Mouse (Mus musculus) cerebellum, postnatal 25 days (tissue): Measurements from ENCODE around the gene Lix1l.

Experiments used
- DNase-seq, 2 experiments: peaks; one replicate each; pipeline ENCODE4 v3.0.0; 2021; ENCODE audit warnings: mixed read lengths in 2 of 2

Lix1l gene

GRCm38 (mm10) chr3:96600639-96601250, at the start of gene Lix1l:
Lix1l (plus strand) TSS chr3:96601149.
- DNase-seq: peak; percentile 88 to 92

- peak; percentile 36 to 61 for DNase-seq
Measured at GRCm38 (mm10) chr3:96551203-96551602, 49.7 kb upstream of the Lix1l start.

DNA sequence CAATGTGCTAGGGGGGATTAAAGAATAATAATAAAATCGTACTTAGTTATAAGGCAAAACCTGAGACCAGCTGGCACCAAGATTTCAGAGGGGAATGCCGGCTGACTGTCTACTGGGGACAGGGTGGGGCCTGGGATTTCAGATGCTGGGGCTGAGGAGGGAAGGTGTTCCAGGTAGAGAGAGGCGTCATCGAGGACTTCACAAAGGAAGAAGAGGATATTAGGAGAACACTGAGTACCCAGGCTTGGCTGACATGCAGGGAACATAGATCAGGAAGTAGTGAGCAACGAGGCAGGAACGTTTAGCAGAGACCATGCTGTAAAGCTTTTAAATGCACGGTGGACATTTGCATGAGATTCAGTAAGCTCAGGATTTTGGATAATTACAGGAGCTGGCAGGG, 49.1 kb upstream of the Lix1l start:
- no peak for DNase-seq

- no peak for DNase-seq
Measured at GRCm38 (mm10) chr3:96553601-96554000, 47.3 kb upstream of the Lix1l start.

GRCm38 (mm10) chr3:96554251-96554650, 46.7 kb upstream of the Lix1l start:
- no peak for DNase-seq

- peak; percentile 42 to 46 for DNase-seq
Measured at GRCm38 (mm10) chr3:96555041-96555596, 45.8 kb upstream of the Lix1l start.

DNA sequence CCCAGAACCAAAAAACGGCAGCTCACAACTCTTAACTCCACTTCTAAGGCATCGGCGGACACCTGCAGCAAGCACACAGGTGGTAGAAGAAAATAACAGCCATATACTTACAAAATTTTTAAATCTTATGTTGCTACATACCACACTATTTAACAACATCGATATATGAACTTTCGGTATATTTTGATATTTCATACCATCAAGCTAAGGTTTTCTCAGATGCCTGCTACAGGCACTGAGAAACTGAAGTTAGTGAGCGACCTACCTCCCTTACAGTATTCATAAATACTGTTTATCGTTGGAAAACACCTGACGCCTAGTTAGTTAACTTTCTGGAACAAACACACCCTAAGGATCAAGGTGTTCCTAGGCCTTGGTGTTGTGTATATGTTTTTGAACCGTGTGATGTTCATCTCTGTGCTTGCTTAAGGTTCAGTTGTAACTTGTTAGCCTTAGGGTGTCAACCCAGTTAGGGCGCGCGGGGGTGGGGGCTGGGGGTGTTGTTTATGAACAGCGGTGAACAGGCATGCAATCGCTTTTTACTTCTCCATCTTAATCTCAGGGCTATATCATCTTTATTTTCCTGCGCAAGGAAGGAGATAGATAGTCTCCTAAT, 44.8 kb upstream of the Lix1l start:
- no peak for DNase-seq

GRCm38 (mm10) chr3:96556651-96557635, 44.0 kb upstream of the Lix1l start:
- no peak for DNase-seq

DNA sequence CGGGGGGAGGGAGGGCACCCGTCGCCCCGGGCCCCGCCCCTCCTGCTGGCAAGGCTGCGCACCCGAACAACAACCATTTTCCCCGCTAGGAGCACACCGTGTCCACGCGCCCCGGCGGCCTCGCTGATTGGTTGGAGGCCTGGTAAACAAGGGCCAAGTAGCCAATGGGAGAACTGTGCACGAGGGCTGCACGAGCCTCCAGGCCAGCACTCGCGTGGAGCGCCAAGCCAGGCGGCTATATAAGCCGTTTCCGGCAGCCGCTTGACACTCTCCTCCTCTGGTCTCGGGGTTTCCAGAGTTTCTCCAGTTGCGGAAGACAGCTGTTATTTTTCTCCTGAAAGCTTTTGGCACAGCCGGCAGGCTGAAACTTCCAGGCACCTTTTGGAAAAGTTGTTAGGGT, 43.3 kb upstream of the Lix1l start, which contains the start of gene Txnip:
Txnip (plus strand) TSS at position 264 of the 400 bp plus-strand sequence.
- DNase-seq: peak; percentile 97 to 98

DNA sequence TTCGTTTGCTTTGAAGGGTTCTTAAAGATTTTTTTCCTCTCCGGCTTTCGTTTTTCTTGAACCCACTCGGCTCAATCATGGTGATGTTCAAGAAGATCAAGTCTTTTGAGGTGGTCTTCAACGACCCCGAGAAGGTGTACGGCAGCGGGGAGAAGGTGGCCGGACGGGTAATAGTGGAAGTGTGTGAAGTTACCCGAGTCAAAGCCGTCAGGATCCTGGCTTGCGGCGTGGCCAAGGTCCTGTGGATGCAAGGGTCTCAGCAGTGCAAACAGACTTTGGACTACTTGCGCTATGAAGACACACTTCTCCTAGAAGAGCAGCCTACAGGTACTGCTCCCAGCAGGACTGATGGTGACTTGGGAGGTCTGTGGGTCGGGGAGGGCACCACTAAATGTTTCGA, 42.8 kb upstream of the Lix1l start:
- peak in 1 of 2 experiments; percentile 36 for DNase-seq

DNA sequence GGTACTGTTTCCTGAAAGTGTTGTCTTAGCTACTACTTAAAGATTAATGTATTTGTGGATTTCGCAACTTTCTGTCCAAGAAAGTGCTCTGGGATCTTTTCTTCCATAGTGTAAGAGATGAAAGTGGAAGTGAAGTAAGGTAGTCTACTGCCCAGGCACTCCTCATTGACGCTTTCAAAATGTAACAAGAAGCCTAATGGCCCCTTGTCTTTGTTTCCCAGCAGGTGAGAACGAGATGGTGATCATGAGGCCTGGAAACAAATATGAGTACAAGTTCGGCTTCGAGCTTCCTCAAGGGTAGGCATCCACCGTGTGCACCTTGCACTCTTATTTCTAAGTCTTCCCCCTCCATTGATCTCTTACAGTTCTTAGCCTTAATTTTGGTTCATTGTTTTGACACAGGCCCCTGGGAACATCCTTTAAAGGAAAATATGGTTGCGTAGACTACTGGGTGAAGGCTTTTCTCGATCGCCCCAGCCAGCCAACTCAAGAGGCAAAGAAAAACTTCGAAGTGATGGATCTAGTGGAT, 42.2 kb upstream of the Lix1l start:
- DNase-seq: no peak

GRCm38 (mm10) chr3:96559398-96559910, 41.5 kb upstream of the Lix1l start:
- DNase-seq: peak in 1 of 2 experiments; percentile 29

- DNase-seq: peak in 1 of 2 experiments; percentile 31
Measured at GRCm38 (mm10) chr3:96559911-96560850, 40.8 kb upstream of the Lix1l start.

- DNase-seq: no peak
Measured at GRCm38 (mm10) chr3:96560881-96561668, 39.9 kb upstream of the Lix1l start.

DNA sequence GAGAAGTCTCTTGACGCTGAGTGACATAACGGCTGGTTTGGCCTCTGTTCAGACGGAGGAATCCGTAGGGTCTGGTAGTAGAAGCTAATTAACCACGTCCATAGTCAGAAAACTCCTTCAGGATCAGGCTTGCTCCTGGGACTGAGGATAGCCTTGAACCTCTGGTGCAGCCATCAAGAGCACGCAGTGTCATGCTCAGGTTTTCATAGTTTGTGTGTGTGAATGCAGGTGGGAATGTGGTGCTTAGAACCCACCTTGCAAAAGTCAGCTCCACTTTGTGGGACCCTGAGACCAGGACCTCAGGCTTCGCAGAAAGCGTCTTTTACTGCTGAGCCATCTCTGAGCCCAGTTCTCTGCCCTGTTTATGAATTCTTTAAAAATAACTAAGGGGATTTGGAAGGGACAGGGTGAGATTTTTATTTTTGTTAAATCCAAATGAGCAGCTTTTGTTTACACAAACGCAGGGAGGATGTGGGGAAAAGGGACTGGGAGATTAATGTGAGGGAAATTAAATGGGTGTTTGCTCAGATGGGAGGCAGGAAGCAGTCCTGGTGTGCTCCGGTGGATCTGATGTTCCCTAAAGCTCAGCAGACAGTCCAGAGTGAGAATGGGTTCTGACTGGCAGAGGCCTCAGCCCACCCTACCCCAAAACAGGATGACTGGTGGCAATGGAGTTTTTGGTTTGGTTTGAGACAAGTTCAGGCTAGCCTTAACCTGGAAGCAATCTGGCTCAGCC, 38.8 kb upstream of the Lix1l start:
- no peak for DNase-seq

DNA sequence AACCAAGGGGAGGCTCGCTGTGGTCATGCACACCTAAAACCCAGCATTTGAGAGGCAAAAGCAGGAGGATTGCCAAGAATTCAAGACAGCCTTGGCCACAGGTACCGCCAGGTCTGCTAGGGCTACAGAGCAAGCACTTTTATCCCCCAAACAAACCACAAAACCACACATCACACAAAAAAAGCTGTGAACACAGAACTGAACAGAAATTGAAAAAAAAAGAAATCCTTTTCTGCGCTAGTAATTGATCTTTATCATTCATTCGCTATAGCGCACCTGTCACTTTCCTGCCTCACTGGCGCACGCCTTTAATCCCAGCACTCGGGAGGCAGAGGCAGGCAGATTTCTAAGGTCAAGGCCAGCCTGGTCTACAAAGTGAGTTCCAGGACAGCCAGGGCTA, 37.7 kb upstream of the Lix1l start:
- no peak for DNase-seq

GRCm38 (mm10) chr3:96563911-96564632, 36.9 kb upstream of the Lix1l start:
- no peak for DNase-seq

DNA sequence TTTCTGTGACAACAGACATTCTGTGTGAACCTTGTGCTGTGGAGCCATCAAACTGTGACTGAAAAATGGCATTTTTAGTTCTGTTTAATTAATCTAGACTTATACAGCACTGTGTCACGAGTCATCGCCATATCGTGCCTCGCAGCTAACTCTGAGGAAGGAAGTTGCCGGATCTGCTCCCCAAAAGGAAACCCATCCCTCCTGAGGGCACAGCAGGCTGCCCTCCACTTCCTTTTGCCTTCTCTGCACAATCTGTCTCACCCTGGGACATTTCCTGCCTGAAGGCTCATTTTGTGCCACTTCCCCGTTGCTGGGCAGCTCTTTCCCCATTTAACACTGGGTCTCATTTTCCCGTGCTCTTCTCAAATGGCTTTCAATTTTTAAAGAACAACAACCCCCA, 36.3 kb upstream of the Lix1l start:
- DNase-seq: no peak

DNA sequence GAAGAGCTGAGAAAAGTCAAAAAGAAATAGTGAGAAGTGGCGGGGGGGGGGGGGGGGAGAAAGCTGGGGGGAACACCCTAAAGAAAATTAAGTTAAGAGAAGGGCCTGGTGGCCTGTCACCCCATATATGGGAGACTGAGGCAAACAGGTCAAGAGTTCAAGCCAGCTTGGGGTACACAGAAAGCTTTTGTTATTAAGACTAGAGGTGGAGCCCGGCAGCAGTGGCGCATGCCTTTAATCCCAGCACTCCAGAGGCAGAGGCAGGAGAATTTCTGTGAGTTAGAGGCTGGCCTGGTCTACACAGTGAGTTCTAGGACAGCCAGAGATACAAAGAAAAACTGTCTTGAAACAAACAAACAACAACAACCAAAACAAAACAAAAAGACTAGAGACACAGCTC, 35.8 kb upstream of the Lix1l start:
- no peak for DNase-seq
